Mouse (Mus musculus) CH12.LX (cell line): ENCODE results near the gene Mum1. TPM values are rescaled to one million over a fixed set of nuclear protein-coding genes. Genes with fewer than 3 reads are reported as not detected.

Experiments used
- DNase-seq: peaks from one replicate; pipeline ENCODE4 v3.0.0-alpha.2; 2013; ENCODE audit errors: extremely low read depth
- H3K27ac ChIP-seq: 2 replicates; pipeline ENCODE4 v1.5.1; 2012; ENCODE audit warnings: low read depth, mild to moderate bottlenecking, control low read depth, moderate library complexity; ENCODE audit not compliant: insufficient read depth
- H3K27me3 ChIP-seq: replicated peaks from 2 replicates; pipeline ENCODE3; 2012; ENCODE audit warnings: inconsistent platforms
- H3K36me3 ChIP-seq, 2 experiments: replicated peaks in 1 of 2; 2 replicates each; pipeline versions ENCODE3 to v1.6.1; 2012; ENCODE audit warnings: inconsistent platforms in 1 of 2, low read length in 1 of 2, mild to moderate bottlenecking in 1 of 2, mixed read lengths in 1 of 2, moderate library complexity in 1 of 2; ENCODE audit not compliant: control insufficient read depth in 1 of 2, insufficient read depth in 1 of 2
- H3K4me1 ChIP-seq, 2 experiments: 2 replicates each; pipeline ENCODE4 v1.6.1; 2012; ENCODE audit warnings: inconsistent platforms in 1 of 2, moderate library complexity in 1 of 2; ENCODE audit not compliant: insufficient read depth in 2 of 2, control insufficient read depth in 1 of 2
- H3K4me2 ChIP-seq: 2 replicates; pipeline ENCODE4 v1.6.1; 2012; ENCODE audit warnings: low read depth, mild to moderate bottlenecking, control low read depth; ENCODE audit not compliant: poor library complexity, insufficient read depth, severe bottlenecking
- H3K4me3 ChIP-seq, 3 experiments: fragments of 150-350 bp in 1 of 3; sonication (generic) in 1 of 3; replicated peaks in 1 of 3; 2 replicates each; pipeline versions ENCODE3 to v1.5.1; 2011 to 2012; ENCODE audit warnings: low read depth in 2 of 3, low read length in 2 of 3, mild to moderate bottlenecking in 2 of 3, moderate library complexity in 2 of 3, control low read depth in 1 of 3, improper control_type of control experiment in 1 of 3, inconsistent platforms in 1 of 3, mixed read lengths in 1 of 3; ENCODE audit not compliant: poor library complexity in 1 of 3
- H3K79me2 ChIP-seq: replicated peaks from 2 replicates; pipeline ENCODE4 v1.6.1; 2012; ENCODE audit warnings: mild to moderate bottlenecking, moderate library complexity; ENCODE audit not compliant: control insufficient read depth, poor library complexity, insufficient read depth, severe bottlenecking; ENCODE audit errors: extremely low read depth
- H3K9ac ChIP-seq: 2 replicates; pipeline ENCODE4 v1.6.1; 2012; ENCODE audit warnings: low read depth, mild to moderate bottlenecking, control low read depth, moderate library complexity; ENCODE audit not compliant: insufficient read depth
- H3K9me3 ChIP-seq: replicated peaks from 2 replicates; pipeline ENCODE3; 2012; ENCODE audit warnings: low read length, inconsistent platforms, mixed read lengths
- BHLHE40 ChIP-seq: IDR thresholded peaks from 2 replicates; pipeline ENCODE4 v1.6.1; 2011; ENCODE audit warnings: mild to moderate bottlenecking, low read depth, low read length, improper control_type of control experiment
- EP300 ChIP-seq: IDR thresholded peaks from 2 replicates; pipeline ENCODE4 v1.6.1; 2011; ENCODE audit warnings: low read length, improper control_type of control experiment
- GABPA ChIP-seq: IDR thresholded peaks from 2 replicates; pipeline ENCODE4 v1.6.1; 2012; ENCODE audit warnings: low read depth, low read length, improper control_type of control experiment, inconsistent platforms; ENCODE audit not compliant: insufficient replicate concordance
- IRF4 ChIP-seq: IDR thresholded peaks from 2 replicates; pipeline ENCODE4 v1.6.1; 2014; ENCODE audit warnings: low read depth, mild to moderate bottlenecking, inconsistent platforms, low read length, improper control_type of control experiment
- MAZ ChIP-seq: IDR thresholded peaks from 2 replicates; pipeline ENCODE4 v1.6.1; 2012; ENCODE audit warnings: low read depth, mild to moderate bottlenecking, inconsistent platforms, low read length, improper control_type of control experiment, moderate library complexity
- NRF1 ChIP-seq: IDR thresholded peaks from 2 replicates; pipeline ENCODE4 v1.6.1; 2014; ENCODE audit warnings: low read depth, mild to moderate bottlenecking, inconsistent platforms, low read length, improper control_type of control experiment, moderate library complexity
- PAX5 ChIP-seq: IDR thresholded peaks from 2 replicates; pipeline ENCODE4 v1.6.1; 2012; ENCODE audit warnings: low read length, inconsistent platforms, mixed read lengths
- RAD21 ChIP-seq: IDR thresholded peaks from 2 replicates; pipeline ENCODE4 v1.6.1; 2011; ENCODE audit warnings: low read depth, mild to moderate bottlenecking, low read length, improper control_type of control experiment, moderate library complexity
- SIN3A ChIP-seq: IDR thresholded peaks from 2 replicates; pipeline ENCODE4 v1.6.1; 2012; ENCODE audit warnings: low read length, improper control_type of control experiment, inconsistent platforms
- TBP ChIP-seq: conservative IDR thresholded peaks from 2 replicates; pipeline ENCODE4 v1.6.1; 2011; ENCODE audit warnings: low read depth, low read length, improper control_type of control experiment
- USF2 ChIP-seq: conservative IDR thresholded peaks from 2 replicates; pipeline ENCODE4 v1.6.1; 2011; ENCODE audit warnings: low read depth, low read length, improper control_type of control experiment
- ZC3H11A ChIP-seq: IDR thresholded peaks from 2 replicates; pipeline ENCODE4 v1.6.1; 2012; ENCODE audit warnings: low read depth, mild to moderate bottlenecking, inconsistent platforms, low read length, improper control_type of control experiment
- ZKSCAN1 ChIP-seq: IDR thresholded peaks from 2 replicates; pipeline ENCODE4 v1.6.1; 2012; ENCODE audit warnings: low read depth, inconsistent platforms, low read length, improper control_type of control experiment, borderline replicate concordance
- ZMIZ1 ChIP-seq: IDR thresholded peaks from 2 replicates; pipeline ENCODE4 v1.6.1; 2012; ENCODE audit warnings: low read depth, mild to moderate bottlenecking, inconsistent platforms, low read length, improper control_type of control experiment
- ZNF384 ChIP-seq: IDR thresholded peaks from 2 replicates; pipeline ENCODE4 v1.6.1; 2012; ENCODE audit warnings: low read depth, low read length, improper control_type of control experiment, inconsistent platforms
- dilution Hi-C: fragments of 300-500 bp; cut with MboI; formaldehyde crosslinking; loops from 2 replicates; pipeline ENCODE4 v1.14.3; 2020; ENCODE audit warnings: low sequenced_read_pairs; ENCODE audit not compliant: extremely low pct_unique_long_range_greater_than_20kb, extremely low pct_ligation_motif_present
- in situ Hi-C: fragments of 300-500 bp; cut with MboI; formaldehyde crosslinking; loops from 3 replicates; pipeline ENCODE4 v1.14.3; 2019; ENCODE audit warnings: low sequenced_read_pairs, low pct_ligation_motif_present, low pct_unique_long_range_greater_than_20kb, mixed read lengths
- polyA plus RNA-seq: library from polyadenylated mRNA; unstranded; fragments of >175 nt; gene quantifications from 2 replicates; pipeline ENCODE4 v1.2.1, GENCODE M21; 2012; ENCODE audit warnings: low read depth; ENCODE audit not compliant: insufficient read length
- total RNA-seq, 2 experiments: library from RNA; depleted of rRNA; stranded (reverse); fragments of 300-350 nt in 1 of 2; fragments of >200 nt in 1 of 2; gene quantifications; 2 replicates each; pipeline ENCODE4 v1.2.3; 2012 to 2014

The Mum1 gene
- total and polyA plus RNA-seq, 3 experiments: 22.9 to 35.6 (median 25.1) TPM

DNA sequence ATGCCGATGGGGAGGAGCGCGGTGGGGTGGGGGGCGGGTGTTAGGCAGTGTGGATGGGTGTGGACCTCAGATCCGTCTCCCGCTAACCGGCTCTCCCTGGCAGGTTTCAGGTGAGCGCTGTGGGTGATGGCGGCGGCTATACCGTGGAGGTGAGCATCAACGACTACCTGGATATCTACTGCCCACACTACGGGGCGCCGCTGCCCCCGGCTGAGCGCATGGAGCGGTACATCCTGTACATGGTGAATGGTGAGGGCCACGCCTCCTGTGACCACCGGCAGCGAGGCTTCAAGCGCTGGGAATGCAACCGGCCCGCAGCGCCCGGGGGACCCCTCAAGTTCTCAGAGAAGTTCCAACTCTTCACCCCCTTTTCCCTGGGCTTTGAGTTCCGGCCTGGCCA lies 39.6 kb upstream of the Mum1 start:
- no peak for DNase-seq
- H3K4me2 ChIP-seq: no peak overlapping the region
- 0 out of 4 replicates have a peak, but pooled peaks cover 0 to 3% of the 10 kb centered on the region in 2 experiments for H3K4me1 ChIP-seq
- H3K36me3 ChIP-seq: no peaks in the 10 kb centered on the region
- no peak overlapping the region for H3K9ac ChIP-seq
- no peak for TF ChIP-seq IRF4
- no peak for TF ChIP-seq SIN3A
- TF ChIP-seq GABPA: no peak
- no peak for TF ChIP-seq NRF1
- no peak for TF ChIP-seq BHLHE40
- no peak for TF ChIP-seq EP300
- no peak for TF ChIP-seq RAD21
- no peak for TF ChIP-seq ZNF384
- no peak for TF ChIP-seq MAZ
- no peak for TF ChIP-seq ZC3H11A
- TF ChIP-seq PAX5: no peak
- TF ChIP-seq ZMIZ1: no peak
- TF ChIP-seq ZKSCAN1: no peak
- H3K79me2 ChIP-seq: no peaks in the 10 kb centered on the region
- no peak overlapping the region for H3K4me3 ChIP-seq
- H3K27ac ChIP-seq: no peak overlapping the region
- H3K9me3 ChIP-seq: peaks cover 2% of the 10 kb centered on the region
- in situ Hi-C loops (no loop called here), dilution Hi-C loops (no loop called here)
- peaks cover 80% of the 10 kb centered on the region for H3K27me3 ChIP-seq

- Histone ChIP-seq H3K27ac (no peak overlapping the region), H3K4me2 (no peak overlapping the region), H3K79me2 (no peaks in the 10 kb centered on the region), H3K9me3 (peaks cover 2% of the 10 kb centered on the region), H3K36me3 (no peaks in the 10 kb centered on the region), H3K27me3 (peaks cover 79% of the 10 kb centered on the region), H3K4me3 (no peak overlapping the region), H3K4me1 (peaks cover 0 to 3% of the 10 kb centered on the region in 2 experiments; a peak in 1 of 4 replicates), H3K9ac (no peak overlapping the region)
- in situ Hi-C loops (no loop called here), dilution Hi-C loops (no loop called here)
- DNase-seq: no peak
- TF ChIP-seq TBP: no peak
- TF ChIP-seq ZC3H11A: no peak
- TF ChIP-seq RAD21: no peak
- no peak for TF ChIP-seq ZKSCAN1
- TF ChIP-seq USF2: no peak
- TF ChIP-seq, all 38 proteins: peak for 0
These were observed 38.5 kb upstream of the Mum1 start for GRCm38 (mm10) chr10:80187739-80188138.
